Mouse (Mus musculus) brain, adult 2 months (tissue): ENCODE data around the gene Neurog2.

ENCODE experiments used
- DNase-seq: peaks from one replicate; pipeline ENCODE4 v3.0.0; 2011; ENCODE audit warnings: low read depth, low spot score

Gene Neurog2

DNA sequence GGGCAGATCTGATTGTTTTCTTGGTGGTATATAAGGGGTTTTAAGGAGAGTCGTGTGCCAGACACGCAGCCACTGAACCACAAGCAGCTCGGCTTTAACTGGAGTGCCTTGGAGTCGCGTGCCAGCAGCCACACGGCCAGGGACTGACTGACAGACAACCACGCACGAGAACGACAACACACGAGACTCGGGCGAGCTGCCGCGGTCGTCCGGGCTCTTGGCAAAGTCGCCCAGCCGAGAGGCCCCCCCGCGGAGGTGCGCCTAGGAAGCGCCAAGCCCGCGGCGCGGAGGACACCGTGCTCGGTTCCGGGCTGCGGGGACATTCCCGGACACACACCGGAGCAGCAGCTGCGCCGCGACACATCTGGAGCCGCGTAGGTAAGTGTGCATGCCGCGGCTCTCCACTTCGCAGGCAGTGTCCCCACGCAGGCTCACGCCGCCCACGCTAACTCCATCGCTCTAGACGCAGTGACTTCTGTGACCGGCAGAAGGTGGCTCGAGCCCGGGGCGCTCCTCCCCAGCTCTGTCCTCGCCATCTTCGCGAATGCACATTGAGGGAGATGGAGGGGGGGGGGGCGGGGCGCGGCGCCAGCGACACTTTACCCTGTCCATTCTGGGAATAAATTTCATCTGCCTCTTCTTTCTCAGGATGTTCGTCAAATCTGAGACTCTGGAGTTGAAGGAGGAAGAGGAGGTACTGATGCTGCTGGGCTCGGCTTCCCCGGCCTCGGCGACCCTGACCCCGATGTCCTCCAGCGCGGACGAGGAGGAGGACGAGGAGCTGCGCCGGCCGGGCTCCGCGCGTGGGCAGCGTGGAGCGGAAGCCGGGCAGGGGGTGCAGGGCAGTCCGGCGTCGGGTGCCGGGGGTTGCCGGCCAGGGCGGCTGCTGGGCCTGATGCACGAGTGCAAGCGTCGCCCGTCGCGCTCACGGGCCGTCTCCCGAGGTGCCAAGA, at the start of gene Neurog2:
Gene Neurog2, plus strand, starts transcription at position 56 of the 953 bp plus-strand sequence.
- peak; percentile 15 for DNase-seq

DNA sequence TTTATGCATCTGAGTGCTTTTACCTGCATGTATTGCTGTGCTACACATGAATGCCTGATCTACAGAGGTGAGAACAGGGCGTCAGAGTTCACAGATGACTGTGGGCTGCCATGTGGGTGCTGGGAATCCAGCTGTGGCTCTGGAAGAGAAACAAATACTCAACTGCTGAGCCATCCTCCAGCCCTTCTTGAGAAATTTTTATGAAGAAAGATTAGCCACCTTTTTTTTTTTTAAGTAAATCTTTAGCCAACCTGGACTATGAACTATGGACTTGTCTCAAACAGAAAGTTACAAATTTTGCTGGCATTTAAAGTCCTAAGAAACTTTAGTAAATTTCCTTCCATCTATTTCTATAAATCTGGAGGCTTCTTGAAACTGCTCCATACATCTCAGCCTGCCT, 35.8 kb upstream of the Neurog2 start:
- no peak for DNase-seq

DNA sequence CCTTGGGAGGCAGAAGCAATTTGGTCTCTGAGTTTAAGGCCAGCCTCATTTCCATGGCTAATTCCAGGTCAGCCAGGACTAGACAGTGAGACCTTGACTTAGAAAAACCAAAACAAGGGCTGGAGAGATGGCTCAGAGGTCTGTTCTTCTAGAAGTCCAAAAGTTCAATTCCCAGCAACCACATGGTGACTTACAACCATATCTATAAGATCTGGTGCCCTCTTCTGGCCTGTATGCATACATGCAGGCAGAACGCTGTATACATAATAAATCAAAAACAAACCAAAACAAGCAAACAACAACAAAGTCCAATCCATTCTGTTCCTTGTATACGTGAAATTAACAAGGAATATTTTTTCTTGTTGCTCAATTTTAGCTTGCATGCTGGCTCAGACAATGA, 24.8 kb upstream of the Neurog2 start:
- no peak for DNase-seq

DNA sequence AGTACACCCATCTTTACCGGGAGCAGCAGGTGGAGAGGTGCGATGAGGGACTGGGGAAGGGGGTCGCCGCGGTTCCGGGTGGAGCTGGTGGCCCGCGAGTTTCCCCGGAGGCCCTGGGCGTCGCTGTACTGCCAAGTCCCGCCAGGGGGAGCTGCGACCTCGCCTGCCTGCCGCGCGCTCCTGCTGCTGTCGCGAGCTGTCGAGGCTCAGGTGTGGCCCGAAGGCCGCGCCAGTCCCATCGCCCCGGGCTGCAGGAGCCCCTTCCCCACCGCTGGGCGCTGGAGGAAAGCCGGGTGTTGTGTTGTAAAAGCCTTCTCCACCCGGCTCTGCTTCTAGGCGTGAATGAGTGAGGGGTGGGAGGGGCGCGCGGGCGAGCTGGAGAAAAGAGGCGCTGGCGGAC, 7.6 kb upstream of the Neurog2 start:
- DNase-seq, result peak; percentile 30

DNA sequence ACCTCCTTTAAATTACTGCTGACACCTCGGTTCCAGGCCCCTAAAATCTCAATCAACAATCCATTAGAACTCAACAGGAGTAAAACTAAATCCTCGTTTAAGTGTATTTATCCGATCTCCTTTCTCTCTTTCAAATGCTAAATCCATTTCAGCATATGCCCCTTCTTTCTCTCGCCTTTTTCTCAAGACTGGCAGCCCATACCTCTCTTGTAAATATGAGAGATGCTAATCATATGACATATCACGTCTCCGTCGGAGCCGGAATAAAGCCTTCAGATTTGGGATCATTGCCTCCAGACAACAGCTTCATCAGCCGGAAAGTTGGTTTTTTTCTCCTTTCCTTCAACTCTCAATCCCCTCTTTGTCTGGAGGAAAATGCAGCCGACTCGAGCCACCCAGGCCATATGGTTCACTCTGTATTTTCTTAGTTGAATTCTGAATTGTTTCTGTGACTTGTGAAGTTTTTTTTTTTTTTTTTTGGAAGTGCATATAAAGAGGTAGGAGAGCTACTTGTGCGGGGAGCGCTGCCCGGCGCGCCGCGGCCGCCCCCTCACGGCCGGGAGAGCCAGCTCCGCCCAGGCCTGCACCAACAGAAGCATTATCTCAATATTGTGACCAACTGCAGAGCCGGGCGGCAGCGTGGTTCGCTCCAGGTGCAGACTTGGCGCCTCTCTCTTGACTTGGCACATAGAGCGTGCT, 7.1 kb upstream of the Neurog2 start:
- DNase-seq, result no peak

DNA sequence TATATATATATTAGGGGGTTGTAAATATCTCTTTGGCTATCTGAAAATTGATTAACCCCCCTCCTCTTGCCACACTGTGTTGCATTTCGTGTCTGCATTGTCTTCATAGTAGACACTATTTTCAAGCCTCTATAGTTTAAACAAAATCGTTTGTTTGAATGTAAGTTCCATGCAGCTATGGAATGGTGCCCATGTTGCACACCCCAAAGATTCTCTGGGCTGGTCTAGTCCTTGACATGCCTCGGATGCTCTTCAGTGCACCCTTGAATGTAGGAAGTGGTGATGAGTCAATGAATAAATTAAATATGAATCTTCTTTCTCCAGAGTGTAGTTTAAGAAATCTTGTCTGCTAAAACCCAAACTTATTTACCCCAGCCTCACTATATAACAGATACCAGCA, 6.4 kb upstream of the Neurog2 start:
- no peak for DNase-seq

DNA sequence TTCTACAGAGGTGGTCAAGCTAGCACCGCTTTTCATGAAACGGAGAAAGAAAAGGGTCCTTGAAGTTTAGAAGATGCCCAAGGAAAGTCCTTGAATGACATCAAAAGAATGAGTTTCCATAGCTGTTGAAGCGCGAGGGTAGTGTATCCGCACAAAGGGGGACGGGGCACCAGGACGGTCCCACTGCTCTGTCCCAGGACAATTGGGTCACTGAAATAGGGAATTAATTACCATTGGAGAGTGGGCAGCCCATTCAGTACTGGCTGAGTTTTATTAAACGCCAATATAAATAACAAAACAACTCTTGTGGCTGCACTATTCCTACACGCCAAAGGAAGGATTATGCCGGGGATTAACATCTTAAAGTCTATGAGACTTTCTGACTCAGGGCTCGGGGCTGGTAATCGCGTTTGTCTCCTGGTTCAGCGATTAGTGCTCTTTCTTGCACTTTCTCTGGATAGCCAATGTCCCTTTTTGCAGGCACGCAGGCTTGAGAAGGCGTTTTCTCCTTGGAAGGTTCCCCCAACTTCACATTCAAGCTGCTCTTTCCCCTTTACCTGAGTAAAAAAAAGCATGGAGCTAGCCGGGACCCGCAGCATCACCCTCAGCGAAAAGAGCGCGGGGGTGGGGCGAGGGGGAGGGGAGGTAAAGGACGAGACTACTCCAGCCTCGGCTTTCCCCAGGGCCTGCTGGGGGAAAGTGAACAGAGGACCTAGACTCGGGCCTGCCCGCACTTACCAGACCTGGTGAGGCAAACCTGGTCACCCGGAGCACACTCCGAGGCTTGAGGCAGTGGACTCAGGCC, 5.6 kb upstream of the Neurog2 start:
- no peak for DNase-seq

DNA sequence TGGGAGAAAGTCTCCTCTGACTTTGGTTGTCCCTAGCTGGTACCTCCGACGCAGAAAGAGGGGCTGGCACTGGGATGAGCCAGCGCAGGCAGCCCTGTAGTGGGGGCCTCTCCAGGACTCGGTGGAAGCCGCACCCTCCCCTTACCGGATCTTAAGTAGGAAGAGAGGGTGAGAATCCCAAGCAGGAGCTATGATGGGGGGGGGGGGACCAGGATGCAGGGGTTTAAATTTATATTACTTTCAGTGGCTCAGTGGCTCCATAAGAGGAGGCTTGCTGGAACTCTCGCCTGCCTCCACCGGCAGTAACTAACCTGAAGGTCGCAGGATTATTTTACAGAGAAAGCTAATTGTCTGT, 5.0 kb upstream of the Neurog2 start:
- DNase-seq, result no peak

DNA sequence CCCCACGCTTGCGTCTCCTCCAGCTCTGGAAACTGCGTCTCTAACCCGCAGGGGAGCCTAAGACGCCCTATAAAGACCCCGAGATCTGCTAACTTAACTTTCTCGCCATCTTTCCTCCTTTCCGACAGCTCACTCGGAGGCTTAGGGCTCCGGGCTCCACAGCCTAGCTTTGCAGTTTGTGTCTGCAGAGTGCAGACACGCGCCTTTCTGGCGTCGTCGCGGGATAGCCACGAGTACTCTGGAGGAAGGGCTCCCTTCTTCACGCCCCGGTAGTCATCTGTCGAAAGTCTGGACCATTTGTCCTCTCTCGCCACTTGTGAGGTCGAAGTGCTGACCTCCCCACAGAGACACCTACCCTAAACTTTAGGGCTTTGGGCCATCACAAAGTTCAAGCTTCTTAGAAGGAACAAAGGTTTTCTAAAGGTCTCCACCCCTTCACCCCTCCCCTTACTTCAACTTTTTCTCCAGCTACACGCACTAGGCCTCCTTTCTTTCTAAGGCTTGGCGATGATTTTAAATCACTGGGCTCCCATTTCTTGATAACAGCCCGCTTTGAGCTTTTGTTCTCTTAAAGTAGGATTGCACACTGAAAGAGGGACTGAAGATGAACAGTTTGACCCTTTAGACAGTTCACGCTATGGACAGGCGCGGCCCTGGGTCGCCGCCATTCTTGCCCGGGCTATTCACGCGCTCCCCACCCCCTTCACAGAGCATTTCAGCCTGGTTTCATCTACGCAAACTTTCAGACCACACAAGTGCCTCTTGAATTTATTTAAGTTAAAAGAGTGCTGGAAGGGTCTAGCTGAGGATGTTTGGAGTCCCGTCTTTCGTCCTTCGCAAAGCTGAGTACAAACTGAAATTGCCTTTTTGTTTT, 4.4 kb upstream of the Neurog2 start:
- DNase-seq, result no peak

DNA sequence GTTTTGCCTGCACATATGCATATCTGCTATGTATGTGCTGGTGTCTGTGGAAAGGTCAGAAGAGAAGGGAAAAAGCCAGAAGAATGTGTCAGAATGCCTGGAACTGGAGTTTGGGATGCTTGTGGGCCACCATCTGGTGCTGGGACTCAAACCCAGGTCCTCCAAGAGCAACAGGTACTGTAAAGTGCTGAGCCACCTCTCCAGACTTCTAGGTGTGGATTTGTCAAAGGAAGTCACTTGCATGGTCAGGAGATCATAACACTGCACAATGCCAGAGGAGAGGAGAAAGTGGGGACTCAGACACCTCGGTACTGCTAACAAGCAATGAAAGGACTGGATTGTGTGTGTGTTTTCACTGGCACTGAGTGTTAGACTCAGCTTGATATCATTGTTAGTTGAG, 2.7 kb upstream of the Neurog2 start:
- DNase-seq, result no peak

DNA sequence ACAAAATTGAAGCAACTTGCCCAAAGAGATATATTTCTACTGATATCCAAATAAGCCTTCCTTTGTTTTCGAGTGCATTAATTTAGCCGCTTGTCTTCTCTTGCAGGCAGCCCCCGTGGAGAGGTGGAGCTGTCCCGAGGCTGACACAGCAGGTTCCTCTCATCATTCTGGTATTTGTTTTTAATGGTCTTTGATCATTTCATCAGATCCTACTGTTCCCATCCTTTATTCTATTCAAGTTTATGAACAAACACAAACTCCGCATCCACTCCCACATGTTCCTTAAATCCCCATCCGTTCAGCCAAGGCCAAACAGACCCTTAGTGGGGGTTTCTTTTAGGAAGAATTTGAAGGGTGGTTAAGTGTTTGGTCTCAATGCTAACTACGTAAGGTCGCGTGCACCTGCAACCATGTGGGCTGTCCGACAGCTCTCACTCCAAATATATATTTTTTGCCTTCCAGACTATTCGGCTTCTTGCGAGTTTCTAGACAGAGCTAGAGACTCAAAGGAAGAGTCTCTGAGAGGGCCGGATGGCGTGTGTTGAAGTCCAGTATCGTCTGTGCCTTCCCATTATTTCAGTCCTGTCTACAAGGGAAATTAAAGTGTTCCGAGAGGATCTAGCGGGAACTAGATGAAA, 2.1 kb upstream of the Neurog2 start:
- no peak for DNase-seq

DNA sequence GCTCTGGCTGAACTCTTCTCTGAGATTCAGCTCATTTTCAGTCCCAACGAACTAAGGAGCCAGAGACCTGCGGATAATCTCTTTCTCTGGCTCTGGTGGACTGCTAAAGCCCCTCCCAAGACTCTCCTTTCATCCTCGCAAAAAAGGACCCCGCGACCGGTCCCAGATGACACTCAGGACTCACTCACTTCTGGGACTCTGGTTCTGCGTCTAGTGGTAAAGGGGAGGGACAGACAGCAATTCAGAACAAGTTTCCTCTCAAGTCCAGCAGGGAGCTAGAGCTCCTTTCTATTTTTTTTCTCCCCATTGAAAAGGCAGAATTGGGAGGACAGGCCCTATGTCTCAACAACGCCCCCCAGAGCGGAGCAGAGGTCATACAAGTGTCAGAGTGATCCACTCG, 1.4 kb upstream of the Neurog2 start:
- no peak for DNase-seq

DNA sequence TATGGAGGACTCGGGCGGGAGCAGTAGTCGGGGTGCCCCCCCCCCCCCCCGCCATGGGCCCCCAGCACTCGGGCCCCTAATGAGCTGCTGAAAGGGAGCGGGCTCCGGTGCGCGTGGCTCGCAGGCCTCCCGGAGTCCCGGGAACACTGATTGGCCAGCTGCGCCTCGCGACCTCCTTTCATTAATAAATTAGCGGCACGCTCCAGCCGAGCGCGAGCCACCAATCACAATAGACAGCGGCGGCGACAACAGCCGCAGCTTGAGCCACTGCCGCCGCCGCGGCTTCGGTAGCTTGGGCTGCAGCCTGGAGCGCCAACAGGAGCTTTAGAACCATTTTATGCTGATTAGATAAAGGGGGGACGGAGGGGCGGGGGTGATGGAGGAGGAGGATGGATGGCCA, 404 bp upstream of the Neurog2 start:
- DNase-seq, result peak; percentile 18

DNA sequence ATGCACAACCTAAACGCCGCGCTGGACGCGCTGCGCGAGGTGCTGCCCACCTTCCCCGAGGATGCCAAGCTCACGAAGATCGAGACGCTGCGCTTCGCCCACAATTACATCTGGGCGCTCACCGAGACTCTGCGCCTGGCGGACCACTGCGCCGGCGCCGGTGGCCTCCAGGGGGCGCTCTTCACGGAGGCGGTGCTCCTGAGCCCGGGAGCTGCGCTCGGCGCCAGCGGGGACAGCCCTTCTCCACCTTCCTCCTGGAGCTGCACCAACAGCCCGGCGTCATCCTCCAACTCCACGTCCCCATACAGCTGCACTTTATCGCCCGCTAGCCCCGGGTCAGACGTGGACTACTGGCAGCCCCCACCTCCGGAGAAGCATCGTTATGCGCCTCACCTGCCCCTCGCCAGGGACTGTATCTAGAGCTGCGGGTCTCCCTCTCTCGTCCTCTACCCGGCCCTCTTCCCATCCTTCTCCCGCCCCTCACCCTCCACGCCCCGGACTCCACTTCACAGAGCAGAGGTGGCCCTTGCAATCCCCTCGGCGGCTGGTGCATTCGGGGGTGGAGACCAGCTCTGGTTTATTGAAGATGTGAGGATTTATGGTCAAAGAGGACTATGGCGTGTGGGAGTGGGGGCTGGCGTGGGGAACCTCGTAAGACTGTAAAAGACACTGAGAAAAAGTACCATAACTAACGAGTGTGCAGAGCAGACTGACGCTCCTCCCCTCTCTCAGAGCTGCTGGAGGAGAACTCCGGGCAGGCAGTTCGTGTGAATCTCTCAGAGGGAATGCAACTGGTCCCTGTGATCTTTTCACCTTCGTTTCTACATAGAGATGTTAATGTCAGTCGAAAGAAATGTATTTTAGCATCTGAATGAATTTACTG, 1.4 kb downstream of the Neurog2 start:
- peak; percentile 68 for DNase-seq

DNA sequence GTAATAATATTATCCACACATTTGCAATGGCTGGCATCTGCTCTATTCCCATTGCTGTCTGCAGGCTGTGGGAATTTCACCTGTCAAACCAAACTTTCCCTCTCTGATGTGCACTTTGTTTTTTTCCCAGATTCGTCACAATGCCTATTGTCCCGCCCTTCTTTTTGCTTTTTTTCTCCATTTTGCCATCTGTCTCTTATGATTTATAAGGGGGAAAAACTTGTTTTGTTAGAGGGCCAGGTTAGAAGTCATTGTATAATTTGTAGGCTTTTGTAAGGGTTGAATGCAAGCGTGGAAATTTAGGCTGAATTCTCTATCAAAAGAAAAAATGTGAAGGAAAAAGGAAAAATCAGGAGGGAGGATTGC, 2.0 kb downstream of the Neurog2 start:
- DNase-seq, result no peak

DNA sequence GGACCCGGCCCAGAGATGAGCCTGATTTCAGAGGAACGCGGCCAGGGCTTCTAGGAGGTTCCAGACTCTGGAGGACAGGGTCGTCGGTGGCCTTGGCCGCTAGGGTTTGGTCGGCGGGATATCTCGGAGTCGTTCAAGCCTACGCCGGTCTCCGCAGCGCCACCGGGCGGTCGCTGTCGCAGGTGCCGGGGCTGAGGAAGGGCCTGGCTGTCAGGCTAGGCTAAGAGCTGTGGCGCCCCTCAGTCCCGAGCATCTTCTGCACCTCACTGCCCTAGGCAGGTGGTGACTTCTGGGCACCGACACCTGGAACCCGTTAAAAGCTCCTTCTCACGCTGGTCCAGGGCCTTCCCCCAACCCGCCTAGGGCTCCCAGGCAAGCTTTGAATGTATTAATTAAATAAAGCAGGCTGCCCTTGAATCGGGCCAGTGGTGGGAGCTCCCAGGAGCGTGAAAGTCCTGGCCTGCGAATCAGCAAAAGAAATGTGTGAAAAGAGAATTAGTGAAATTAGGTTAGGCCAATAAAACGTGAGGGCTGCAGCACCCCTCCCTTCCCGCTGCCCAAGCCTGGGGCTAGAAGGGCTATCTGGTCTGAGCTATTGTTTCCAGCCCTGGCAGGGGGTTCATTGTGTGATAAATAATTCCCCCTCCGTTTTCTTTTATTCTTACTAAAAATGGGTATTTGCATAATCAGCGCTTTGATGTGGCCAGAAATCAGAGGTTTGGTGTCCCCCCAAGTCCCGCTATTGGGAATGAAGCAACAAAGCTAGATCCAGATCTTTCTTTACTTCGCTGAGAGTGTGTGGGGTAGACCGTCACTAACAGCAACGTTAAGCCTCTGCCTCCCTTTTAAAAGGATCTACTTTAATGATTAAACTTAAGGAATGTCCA, 7.2 kb downstream of the Neurog2 start:
- no peak for DNase-seq

DNA sequence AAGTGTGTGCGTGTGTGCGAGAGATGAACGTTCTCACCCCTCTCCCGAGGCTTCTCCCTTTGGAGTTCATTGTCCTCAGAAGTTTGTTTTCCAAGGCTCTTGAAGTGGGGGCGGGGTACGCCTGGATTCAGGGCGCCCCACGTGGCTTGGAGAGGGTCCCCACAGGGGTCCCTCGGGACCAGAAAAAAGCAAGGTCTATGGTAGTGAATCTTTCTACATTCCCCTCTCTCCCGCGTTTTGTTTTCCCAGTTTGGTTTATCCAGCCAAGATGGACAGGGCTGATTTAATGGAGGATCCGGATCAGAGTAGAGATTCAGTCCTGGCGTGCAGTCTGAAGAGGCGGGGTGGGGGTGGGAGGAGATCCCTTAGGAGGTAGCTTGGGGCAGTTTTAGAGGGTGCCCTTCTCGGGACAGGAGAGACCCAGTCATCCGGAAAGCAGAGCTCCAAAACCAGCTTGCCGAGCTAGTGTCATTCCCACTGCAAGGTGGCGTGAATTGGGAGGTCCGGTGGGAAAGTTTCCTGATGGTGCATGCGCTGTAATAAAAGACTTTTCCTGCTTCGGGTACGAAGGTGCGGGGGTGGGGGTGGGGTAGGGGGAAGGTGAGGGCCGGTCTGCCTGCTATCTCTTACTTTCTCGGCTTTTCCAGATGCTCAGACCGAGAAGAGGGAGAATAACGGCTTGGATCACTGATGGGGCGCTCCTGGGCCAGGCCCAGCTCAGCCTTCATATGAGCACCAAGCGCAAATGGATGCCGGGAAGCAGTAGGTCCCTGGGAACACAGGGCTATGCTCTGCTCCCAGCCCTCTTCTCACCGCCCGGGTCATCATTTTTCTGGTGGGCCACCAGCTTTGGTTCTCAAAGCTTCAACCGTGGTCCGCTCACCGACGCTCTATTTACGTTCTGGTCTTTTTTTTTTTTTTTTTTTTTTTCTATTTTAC, 8.1 kb downstream of the Neurog2 start:
- DNase-seq, result no peak

DNA sequence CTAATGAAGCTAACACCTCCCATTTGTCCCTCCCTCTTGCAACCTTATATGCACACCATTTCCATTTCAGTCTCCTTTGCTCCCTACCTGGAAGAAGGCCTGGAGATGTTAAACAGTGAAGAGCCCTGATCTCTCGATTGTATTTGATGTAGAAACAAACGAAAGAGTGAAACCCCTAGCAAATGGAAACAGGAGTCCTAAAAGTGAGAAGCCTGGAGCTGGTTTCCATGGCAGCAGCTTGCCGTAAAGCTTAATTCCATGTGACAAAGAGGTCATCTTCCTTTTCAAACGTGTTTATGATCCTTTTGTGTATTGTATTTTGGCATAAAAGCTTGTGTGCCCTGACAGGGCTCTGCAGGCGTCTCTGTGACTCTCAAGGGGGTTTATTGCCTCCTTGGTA, 9.3 kb downstream of the Neurog2 start:
- no peak for DNase-seq
